Mouse (Mus musculus) G1E (cell line): ENCODE measurements around the gene Chd9. TPM values are rescaled to one million over a fixed set of nuclear protein-coding genes. Genes with fewer than 3 reads are reported as not detected.

ENCODE experiments used
- ATAC-seq: 2 replicates; pipeline ENCODE4 v1.8.0; 2016; ENCODE audit warnings: mild to moderate bottlenecking; ENCODE audit not compliant: insufficient number of reproducible peaks, poor library complexity, low FRiP score, severe bottlenecking; ENCODE audit errors: extremely low read depth
- DNase-seq: peaks from one replicate; pipeline ENCODE4 v3.0.0; 2012; ENCODE audit warnings: low spot score
- H3K27me3 ChIP-seq: 2 replicates; pipeline ENCODE4 v1.6.1; 2012; ENCODE audit warnings: mild to moderate bottlenecking, low read length, inconsistent platforms; ENCODE audit not compliant: insufficient read depth
- H3K36me3 ChIP-seq: replicated peaks from 2 replicates; pipeline ENCODE3; 2012; ENCODE audit warnings: mild to moderate bottlenecking, inconsistent platforms
- H3K4me1 ChIP-seq: 2 replicates; pipeline ENCODE4 v1.6.1; 2012; ENCODE audit warnings: low read depth, low read length, inconsistent platforms, mixed read lengths; ENCODE audit not compliant: insufficient read depth
- H3K4me3 ChIP-seq: 2 replicates; pipeline ENCODE4 v1.5.1; 2012; ENCODE audit warnings: low read depth, mild to moderate bottlenecking, inconsistent platforms, low read length, moderate library complexity, mixed read lengths
- H3K9me3 ChIP-seq: replicated peaks from 2 replicates; pipeline ENCODE4 v1.6.1; 2012; ENCODE audit warnings: inconsistent platforms
- CTCF ChIP-seq: IDR thresholded peaks from 2 replicates; pipeline ENCODE4 v1.5.1; 2012; ENCODE audit warnings: low read depth, low read length, inconsistent platforms, mixed read lengths
- GATA1 ChIP-seq: IDR thresholded peaks from 2 replicates; pipeline ENCODE4 v1.6.1; 2012; ENCODE audit warnings: borderline replicate concordance, low read length, inconsistent platforms, mixed read lengths
- GATA2 ChIP-seq: IDR thresholded peaks from 2 replicates; pipeline ENCODE4 v1.6.1; 2012; ENCODE audit warnings: low read depth, low read length, inconsistent platforms, borderline replicate concordance
- POLR2AphosphoS5 ChIP-seq: IDR thresholded peaks from 2 replicates; pipeline ENCODE4 v1.6.1; 2012; ENCODE audit warnings: low read depth, low read length, inconsistent platforms; ENCODE audit not compliant: insufficient replicate concordance
- TAL1 ChIP-seq: conservative IDR thresholded peaks from 2 replicates; pipeline ENCODE4 v1.6.1; 2012; ENCODE audit warnings: low read depth, low read length, inconsistent platforms, mixed read lengths
- polyA plus RNA-seq: library from polyadenylated mRNA; stranded (reverse); fragments of >175 nt; gene quantifications from 2 replicates; pipeline ENCODE4 v1.2.3, GENCODE M21; 2012
- total RNA-seq, 2 experiments: library from RNA; stranded (forward) in 1 of 2; stranded (reverse) in 1 of 2; fragments of 200-1000 nt in 1 of 2; fragments of >200 nt in 1 of 2; fragmentation: Nextera tagmentation in 1 of 2; gene quantifications; 2 replicates each; pipeline ENCODE4 v1.2.3; 2014 to 2017

Gene Chd9
- total RNA-seq (2014; fragmentation: Nextera tagmentation), result 85.3 and 107 TPM in 2 replicates
- 26.7 and 26.9 TPM in 2 replicates for total RNA-seq (2017)
- 1.6 and 2.0 TPM in 2 replicates for polyA plus RNA-seq

- Histone ChIP-seq H3K27me3 (0 out of 2 replicates have a peak, but pooled peaks cover 3% of the 10 kb centered on the region), H3K4me3 (peak within 1 kb of the TSS; percentile 73), H3K9me3 (no peaks in the 10 kb centered on the region), H3K4me1 (peaks cover 40% of the 10 kb centered on the region), H3K36me3 (no peaks in the 10 kb centered on the region)
- TF ChIP-seq CTCF (peak; percentile 86), GATA1 (no peak)
- peak; percentile 79 for ATAC-seq
- peak; percentile 88 for DNase-seq
Observed at GRCm38 (mm10) chr8:90828181-90828986, at the start of gene Chd9. TSS of gene Chd9 (plus strand) at chr8:90828352.

GRCm38 (mm10) chr8:90791616-90792015 is 36.5 kb upstream of the Chd9 start:
- Histone ChIP-seq H3K27me3 (no peaks in the 10 kb centered on the region), H3K36me3 (no peaks in the 10 kb centered on the region), H3K4me3 (no peak overlapping the region), H3K9me3 (no peaks in the 10 kb centered on the region), H3K4me1 (no peaks in the 10 kb centered on the region)
- ATAC-seq (no peak), DNase-seq (no peak)
- TF ChIP-seq TAL1 (no peak), GATA2 (no peak), GATA1 (no peak), POLR2AphosphoS5 (no peak), CTCF (no peak)

GRCm38 (mm10) chr8:90793710-90794109 is 34.4 kb upstream of the Chd9 start:
- ATAC-seq, result 0 out of 2 replicates have a peak, but pooled peaks have one; percentile 42
- Histone ChIP-seq H3K36me3 (no peaks in the 10 kb centered on the region), H3K9me3 (no peaks in the 10 kb centered on the region), H3K4me1 (no peaks in the 10 kb centered on the region), H3K27me3 (no peaks in the 10 kb centered on the region), H3K4me3 (no peak overlapping the region)
- TF ChIP-seq CTCF (peak; percentile 50; the same call in 1 of the 2 replicates), POLR2AphosphoS5 (no peak)
- DNase-seq, result peak; percentile 42

- H3K4me3 ChIP-seq, result no peak overlapping the region
- no peaks in the 10 kb centered on the region for H3K4me1 ChIP-seq
- no peaks in the 10 kb centered on the region for H3K9me3 ChIP-seq
- DNase-seq, result peak; percentile 29
- TF ChIP-seq TAL1 (no peak), CTCF (no peak), POLR2AphosphoS5 (no peak), GATA2 (no peak), GATA1 (no peak)
- ATAC-seq, result peak; percentile 73
- no peaks in the 10 kb centered on the region for H3K27me3 ChIP-seq
- no peaks in the 10 kb centered on the region for H3K36me3 ChIP-seq
Observed at GRCm38 (mm10) chr8:90794990-90795861, 32.9 kb upstream of the Chd9 start.

GRCm38 (mm10) chr8:90799473-90799872 is 28.7 kb upstream of the Chd9 start:
- Histone ChIP-seq H3K36me3 (no peaks in the 10 kb centered on the region), H3K9me3 (peaks cover 3% of the 10 kb centered on the region), H3K4me3 (no peak overlapping the region), H3K27me3 (no peaks in the 10 kb centered on the region), H3K4me1 (no peaks in the 10 kb centered on the region)
- ATAC-seq (no peak), DNase-seq (no peak)
- no peak for TF ChIP-seq POLR2AphosphoS5
- TF ChIP-seq CTCF, result no peak
- TF ChIP-seq GATA1, result no peak
- no peak for TF ChIP-seq GATA2

GRCm38 (mm10) chr8:90813602-90814320 is 14.4 kb upstream of the Chd9 start:
- Histone ChIP-seq H3K36me3 (no peaks in the 10 kb centered on the region), H3K4me1 (peaks cover 2% of the 10 kb centered on the region; the same call in 1 of the 2 replicates), H3K9me3 (no peaks in the 10 kb centered on the region), H3K4me3 (no peak overlapping the region), H3K27me3 (peaks cover 11% of the 10 kb centered on the region)
- TF ChIP-seq GATA2 (no peak), CTCF (0 out of 2 replicates have a peak, but pooled peaks have one; percentile 12), GATA1 (no peak)
- no peak for DNase-seq
- no peak for ATAC-seq
